Mouse (Mus musculus) thymus, postnatal 25 days (tissue): ENCODE measurements around the gene Gpr156.
"Not testable (repeated sequence)": the region's sequence is repeated elsewhere in the genome, so short reads cannot be mapped to it uniquely, and the experiment has no call there.

Experiments used
- DNase-seq: peaks from one replicate; pipeline ENCODE4 v3.0.0; 2022

Gene Gpr156

DNA sequence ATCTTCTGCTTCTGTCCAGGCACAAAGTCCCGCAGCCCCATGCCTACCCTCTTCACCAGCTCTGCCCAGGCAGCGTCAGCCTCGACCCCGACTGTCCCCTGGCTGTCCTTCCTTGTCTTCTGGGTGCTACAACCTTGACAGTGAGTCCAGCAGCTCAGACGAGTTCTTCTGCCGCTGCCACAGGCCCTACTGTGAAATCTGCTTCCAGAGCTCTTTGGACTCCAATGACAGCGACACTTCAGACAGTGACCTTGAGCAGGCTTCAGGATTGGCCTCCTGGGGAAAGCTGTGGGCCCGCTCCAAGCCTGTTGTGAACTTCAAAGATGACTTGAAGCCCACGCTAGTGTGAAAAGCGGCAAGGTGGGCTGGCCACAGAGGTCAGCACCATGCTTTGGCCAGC, 89.2 kb downstream of the Gpr156 start:
- no peak for DNase-seq

DNA sequence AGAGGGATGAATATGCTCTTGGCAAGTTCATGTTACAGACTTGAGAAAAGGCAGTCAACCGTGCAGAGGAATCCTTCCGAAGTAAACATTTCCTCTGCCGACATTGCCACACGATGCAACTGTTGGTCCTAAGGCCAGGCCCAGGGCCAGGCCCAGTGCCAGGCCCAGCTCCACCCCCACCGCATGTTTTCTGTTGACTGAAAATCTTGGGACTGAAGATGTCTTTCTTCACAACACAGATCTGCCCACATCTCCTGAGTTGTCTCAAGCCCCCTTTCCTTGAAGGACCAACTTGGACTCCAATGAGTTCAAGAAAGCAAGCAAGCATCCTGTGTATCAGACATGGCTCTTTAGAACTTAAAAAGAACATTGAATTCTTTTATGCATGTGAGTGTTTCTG, 92.1 kb downstream of the Gpr156 start:
- no peak for DNase-seq

DNA sequence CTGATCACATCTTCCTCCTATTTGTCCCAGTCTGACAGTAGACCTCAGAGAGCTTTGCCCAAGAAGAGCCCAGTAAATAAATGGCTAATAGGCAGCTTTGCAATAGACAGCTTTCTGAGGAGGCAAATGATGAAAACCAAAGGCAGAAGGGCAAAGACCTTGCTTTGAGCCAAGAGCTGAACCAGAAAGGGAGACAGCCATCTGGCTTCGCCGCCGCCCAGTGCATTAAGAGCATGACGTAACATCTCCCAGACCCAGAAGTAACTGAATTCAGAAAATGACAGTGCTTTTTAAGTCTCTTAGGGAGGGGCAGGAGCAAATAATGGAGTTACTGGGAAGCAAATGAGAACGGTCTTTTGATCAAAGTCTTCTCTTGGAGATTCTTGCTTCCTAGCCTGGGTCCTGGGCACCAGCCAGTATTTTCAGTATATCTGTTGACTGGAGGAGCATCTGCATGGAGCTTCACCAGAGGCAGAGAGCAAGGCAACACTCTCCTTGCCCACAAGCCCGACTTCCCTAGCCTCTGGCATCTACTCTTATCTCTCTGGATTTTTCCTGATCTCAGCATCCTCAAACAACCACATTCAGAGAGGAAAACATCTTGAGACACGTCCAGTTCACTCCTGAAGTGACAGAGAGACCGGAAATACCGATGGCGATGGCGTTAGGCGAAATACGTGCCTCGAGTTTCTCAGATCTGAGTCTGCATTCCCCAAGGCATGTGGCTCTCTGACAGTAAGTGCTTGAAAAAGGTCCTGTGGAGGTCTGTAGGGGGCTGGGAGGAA, 92.9 kb downstream of the Gpr156 start:
- DNase-seq, result no peak

DNA sequence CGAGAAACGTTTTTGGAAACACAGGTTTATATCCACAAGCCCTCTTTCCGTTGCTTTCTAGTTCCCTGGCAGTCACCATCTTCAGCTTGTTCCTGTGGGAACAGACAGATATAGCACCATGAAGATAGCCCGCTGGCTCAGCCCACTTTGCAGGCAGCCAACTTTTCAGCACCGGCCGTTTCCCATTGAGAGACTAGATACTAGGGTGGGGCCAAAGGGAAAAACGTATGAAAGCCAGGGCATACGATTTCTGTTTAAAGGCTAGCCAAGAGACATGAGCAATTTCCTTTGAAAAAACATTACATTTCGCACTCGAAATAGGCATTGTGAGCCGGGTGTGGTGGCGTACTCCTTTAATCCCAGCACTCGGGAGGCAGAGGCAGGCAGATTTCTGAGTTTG, 95.2 kb downstream of the Gpr156 start:
- DNase-seq, result no peak

DNA sequence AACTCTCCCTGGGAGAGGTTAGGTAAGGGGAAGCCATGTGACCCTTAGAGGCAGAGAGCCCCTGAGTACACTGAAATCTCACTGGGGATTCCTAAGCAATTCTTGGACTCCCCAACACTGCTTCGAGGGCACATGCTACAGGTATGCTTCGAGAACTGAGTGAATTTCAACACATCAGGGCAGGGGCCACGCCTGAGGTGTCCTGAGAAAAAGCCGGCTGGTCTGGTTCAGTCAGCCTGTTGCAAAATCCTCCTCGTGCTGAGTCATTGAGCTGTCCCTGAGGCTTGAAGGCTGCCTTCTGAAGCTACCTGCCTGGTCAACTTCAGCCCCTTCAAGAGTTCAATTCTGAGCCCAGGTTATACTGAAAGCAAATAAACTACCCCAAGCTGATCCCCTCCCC, 96.1 kb downstream of the Gpr156 start:
- no peak for DNase-seq

DNA sequence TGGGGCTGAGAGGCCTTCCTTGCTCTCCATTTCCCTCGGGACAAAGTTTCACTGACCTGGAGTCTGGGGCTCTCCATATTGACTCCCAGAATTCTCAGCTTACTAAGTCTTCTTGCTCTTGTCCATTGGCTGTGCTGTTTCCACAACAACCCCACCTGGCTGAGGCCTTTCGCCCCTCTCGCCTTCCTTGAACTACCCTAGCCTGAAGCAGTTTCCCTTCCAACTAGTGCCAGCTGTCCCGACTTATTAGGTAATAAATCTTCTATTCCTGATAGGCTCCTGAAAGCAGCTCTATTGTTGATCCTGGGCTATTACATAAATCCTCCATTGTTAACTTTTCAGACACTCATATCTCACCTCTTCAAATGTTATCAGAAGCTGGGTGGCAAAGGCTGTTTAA, 96.6 kb downstream of the Gpr156 start:
- DNase-seq, result no peak

DNA sequence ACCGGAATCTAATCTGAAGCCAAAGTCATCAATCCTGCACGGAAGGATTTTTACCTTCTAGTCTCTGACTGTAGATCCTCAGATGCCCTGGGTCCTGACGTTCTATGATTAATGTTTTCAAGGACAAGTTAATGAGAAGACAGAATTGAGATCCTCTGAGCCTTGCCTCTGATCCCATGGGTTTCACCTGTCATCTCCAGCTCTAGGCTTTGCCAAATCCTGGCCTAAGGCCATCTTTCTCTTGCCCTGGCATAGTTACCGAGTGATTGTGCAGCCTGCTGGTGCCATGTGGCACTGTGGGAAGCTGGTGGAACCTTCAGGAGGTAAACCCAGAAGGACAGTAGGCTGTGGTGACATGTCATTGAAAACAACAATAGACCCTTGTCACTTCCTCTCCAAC, 98.7 kb downstream of the Gpr156 start:
- no peak for DNase-seq

DNA sequence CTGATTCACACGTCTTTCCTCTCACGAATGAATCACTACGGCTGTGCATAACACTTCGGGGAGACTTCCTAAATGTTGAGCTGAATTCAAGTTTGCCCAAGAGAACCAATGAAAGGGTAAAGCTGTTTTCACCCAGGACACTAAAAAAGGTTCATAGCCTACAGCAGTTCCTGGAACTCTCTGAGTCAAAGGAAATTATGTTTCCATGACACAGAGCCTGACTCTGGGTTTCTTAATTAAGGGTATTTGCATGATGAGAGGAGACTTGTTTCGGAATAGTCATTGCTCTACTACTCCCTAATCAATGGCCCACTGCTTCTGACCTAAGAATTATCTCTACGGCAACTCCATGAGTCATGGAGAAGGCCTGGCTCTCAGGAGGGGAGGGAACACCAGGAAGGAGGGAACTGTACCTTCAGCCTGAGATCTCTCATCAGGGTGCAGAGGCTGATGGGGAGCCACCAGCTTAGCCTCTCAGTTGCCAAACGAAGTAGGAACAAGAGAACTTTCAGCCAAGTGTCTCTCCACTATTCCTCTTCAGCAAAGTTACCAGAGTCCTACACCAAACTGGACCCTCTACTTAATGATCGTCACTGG, 100.7 kb downstream of the Gpr156 start:
- DNase-seq, result no peak

DNA sequence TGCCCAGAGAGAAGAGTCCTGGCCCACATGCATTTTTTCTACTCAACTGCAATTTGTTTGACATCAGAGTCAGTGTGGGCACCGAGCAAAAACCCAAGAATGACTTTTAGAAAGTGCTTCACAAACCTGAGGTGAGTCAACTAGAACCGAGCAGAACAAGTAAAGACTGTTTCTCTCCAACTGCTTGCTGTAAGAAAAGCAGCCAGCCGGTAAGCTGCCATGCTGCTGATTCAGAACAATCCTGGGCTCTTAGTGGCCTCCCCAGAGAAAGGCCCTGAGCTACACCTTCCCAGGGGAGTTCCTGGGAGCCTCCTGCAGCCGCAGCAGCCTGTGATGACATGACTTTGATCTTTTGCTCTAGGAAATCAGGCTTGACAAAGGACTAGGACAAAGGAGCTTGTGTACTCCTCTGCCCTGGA, 101.7 kb downstream of the Gpr156 start:
- no peak for DNase-seq

DNA sequence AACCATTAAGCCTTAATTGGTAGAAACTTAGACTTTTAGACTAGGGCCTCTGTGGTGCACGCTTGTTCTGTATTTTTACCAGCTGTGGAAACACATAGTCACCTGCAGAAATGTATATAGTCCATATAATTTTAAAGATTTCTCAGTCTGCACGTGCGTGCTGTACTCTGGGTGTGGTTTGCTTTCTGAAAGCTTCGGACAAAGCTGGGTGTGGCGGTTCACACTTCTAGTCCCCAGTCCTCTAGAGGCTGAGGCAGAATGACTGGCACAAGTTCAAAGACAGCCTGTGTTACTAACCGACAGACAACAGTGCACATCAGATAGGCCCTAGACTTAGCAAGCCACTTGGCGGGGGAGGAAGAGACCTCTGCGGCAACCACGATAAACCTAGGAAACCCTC, 116.3 kb downstream of the Gpr156 start:
- DNase-seq, result no peak

DNA sequence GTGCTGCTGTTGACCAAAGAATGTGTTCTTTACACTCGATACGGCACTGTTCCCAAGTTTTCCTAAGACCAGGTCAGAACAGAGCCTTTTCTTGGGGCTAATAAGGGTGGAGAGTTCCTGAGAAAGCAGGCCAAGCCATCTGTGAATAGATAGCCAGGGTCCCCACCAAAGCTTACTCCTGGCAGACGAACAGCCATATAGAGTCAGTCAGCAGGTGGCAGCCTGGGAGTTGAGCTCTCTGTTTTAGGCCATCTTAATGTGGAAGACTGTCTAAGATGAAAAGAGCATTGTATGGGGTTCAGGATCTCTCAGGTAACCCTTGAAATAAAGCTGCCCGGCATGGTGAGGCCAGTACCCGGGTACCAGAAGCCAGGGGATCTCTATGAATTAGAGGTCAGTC, 116.8 kb downstream of the Gpr156 start:
- DNase-seq, result peak; percentile 15

DNA sequence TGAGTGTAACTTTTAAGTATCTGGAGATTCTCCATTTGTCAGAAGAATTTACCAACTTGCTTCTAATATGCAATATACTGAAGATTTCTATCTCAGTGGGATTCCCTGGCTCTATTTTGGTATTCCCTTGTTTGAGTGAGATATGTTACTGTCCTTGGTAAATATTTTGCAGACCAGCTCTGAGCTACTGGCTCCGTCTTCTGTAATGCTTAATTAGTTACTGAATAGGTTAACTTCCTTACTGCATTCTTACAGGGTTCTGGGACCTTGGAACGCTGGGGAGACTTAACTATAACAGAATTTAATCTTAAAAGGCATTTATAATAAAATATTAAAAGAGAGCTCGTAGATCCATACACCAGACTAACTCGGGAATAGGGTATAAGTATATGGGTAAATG, 121.8 kb downstream of the Gpr156 start:
- DNase-seq, result not testable (repeated sequence)

DNA sequence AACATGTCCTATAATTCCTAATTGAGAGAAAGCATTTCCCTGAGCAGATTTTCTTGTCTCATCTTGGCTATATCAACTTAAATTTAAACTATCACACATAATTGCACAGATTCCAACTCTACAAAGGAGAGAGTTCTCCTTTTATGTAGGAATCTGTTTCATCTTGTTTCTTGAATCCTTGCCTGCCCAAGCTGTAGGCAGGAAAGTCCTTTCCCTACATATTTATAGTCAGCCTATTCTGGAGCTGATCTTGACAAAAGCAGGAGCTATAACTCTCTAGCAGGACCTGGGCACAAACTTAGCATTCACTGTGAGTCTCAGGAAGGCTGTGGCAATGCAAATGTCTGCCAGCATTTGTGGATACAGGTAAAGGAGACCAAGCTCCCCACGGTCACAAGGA, 125.9 kb downstream of the Gpr156 start:
- no peak for DNase-seq

DNA sequence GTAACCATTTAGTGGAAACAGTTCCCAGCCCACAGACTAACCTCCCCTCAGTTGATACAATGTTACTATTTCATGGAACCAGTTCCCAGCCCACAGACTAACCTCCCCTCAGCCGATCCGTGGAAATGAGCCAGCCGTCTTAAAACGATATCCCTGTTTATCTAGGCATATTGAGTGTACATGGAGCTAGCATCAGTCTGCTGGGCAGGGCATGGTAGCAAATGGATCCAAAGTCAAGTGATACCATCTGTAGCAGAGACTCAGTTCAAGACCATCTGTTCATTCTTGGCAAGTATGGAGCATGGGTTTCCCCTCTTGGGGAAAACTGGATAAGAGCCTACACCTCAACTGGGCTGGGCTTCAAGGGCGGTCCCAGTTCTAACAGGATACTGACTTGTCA, 128.3 kb downstream of the Gpr156 start:
- no peak for DNase-seq

DNA sequence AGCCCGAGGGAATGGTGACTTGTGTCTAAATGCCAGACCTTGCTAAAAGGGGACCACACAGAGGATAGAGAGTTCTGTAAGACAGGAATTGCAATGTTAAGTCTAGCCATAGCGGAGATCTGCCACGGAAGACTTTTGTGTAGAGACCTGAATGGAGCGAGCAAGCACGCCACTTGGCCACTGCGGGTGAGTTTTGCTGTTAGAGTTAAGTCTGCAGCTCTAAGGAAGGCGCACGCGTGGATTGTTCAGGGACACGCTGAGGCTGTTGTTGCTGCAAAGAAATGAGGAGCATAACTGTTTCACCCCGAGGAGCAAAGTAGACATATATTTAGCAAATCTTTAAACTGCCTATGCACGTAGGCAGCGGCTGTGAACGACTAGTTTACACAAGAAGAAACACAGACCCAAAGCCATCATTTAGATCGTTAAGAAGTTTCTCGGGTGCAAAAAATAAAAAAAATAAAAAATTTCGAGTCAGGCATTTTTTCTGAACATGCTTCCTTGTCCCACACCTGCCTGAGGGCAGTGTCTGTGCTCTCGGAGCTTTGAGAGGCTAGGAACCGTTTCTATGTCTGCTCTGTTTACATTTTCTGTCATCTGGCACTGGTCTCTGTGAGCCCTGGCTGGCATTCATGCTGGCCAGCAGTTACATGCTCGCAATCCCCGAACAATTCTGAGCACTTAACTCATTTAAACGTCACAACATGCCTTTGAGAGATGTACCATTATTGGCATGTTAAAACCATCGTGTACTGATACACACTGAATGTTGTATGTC, 131.7 kb downstream of the Gpr156 start:
- DNase-seq, result no peak
